Mouse (Mus musculus): ENCODE measurements around the gene Pdap1. TPM values are rescaled to one million over a fixed set of nuclear protein-coding genes. Genes with fewer than 3 reads are reported as not detected.
"Not testable (repeated sequence)": the region's sequence is repeated elsewhere in the genome, so short reads cannot be mapped to it uniquely, and the experiment has no call there.

Gene Pdap1
- polyA plus RNA-seq, 1 experiment from 2014 or later, result 115 TPM

- no peaks in the 10 kb centered on the region for H3K27me3 ChIP-seq (replicated peaks)
- no peak overlapping the region for H3K27ac ChIP-seq (replicated peaks)
- H3K9ac ChIP-seq (replicated peaks), result no peak overlapping the region
- peaks cover 95% of the 10 kb centered on the region for H3K36me3 ChIP-seq
- no peak overlapping the region for H3K4me2 ChIP-seq
- no peaks in the 10 kb centered on the region for H3K9me3 ChIP-seq (replicated peaks)
- no peaks in the 10 kb centered on the region for H3K4me1 ChIP-seq
- H3K4me3 ChIP-seq (replicated peaks), result no peak overlapping the region
- 87% methylated on average over 4 of the region's 4 CpGs for WGBS
- ATAC-seq (ENCODE audit: low FRiP score), result no peak
Measured at GRCm38 (mm10) chr5:145102706-145103105, 37.3 kb downstream of the Pdap1 start.

- not testable (repeated sequence) for H3K4me1 ChIP-seq; H3K4me2 ChIP-seq; H3K27me3 ChIP-seq (replicated peaks); H3K27ac ChIP-seq (replicated peaks); ATAC-seq (ENCODE audit: low FRiP score); H3K9me3 ChIP-seq (replicated peaks); H3K9ac ChIP-seq (replicated peaks); H3K4me3 ChIP-seq (replicated peaks)
- H3K36me3 ChIP-seq, result peaks cover 96% of the 10 kb centered on the region
- WGBS, result 98% methylated on average over 11 of the region's 11 CpGs
Measured at GRCm38 (mm10) chr5:145101451-145101850, 38.6 kb downstream of the Pdap1 start.

GRCm38 (mm10) chr5:145100960-145101359 lies 39.1 kb downstream of the Pdap1 start:
- Histone ChIP-seq H3K27me3 (replicated peaks) (no peaks in the 10 kb centered on the region), H3K9ac (replicated peaks) (no peak overlapping the region), H3K4me3 (replicated peaks) (no peak overlapping the region), H3K27ac (replicated peaks) (no peak overlapping the region), H3K9me3 (replicated peaks) (no peaks in the 10 kb centered on the region), H3K36me3 (peaks cover 96% of the 10 kb centered on the region), H3K4me2 (no peak overlapping the region), H3K4me1 (no peaks in the 10 kb centered on the region)
- ATAC-seq (ENCODE audit: low FRiP score), result no peak
- 96% methylated on average over 9 of the region's 9 CpGs for WGBS

DNA sequence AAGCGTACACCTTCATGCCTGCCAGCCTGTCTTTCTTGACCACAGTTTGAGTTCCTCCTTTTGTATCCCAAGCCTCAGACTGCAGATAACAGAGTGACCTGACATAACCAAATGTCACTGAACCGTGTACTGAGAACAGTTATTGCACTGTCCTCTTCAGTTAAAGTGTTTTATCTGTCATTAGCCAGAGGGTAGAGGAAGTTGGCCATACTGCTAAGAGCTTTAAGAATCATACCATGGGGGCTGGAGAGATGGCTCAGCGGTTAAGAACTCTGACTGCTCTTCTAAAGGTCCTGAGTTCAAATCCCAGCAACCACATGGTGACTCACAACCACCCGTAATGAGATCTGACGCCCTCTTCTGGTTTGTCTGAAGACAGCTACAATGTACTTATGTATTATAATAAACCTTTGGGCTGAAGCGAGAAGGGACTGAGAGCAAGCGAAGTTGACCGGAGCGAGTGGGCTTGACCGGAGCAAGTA lies 41.7 kb downstream of the Pdap1 start:
- no peaks in the 10 kb centered on the region for H3K9me3 ChIP-seq (replicated peaks)
- H3K36me3 ChIP-seq, result peaks cover 92% of the 10 kb centered on the region
- no peaks in the 10 kb centered on the region for H3K27me3 ChIP-seq (replicated peaks)
- no peaks in the 10 kb centered on the region for H3K4me1 ChIP-seq
- ATAC-seq (ENCODE audit: low FRiP score), result no peak
- no peak overlapping the region for H3K27ac ChIP-seq (replicated peaks)
- 93% methylated on average over 10 of the region's 10 CpGs for WGBS
- H3K9ac ChIP-seq (replicated peaks), result no peak overlapping the region
- H3K4me3 ChIP-seq (replicated peaks), result no peak overlapping the region
- H3K4me2 ChIP-seq, result no peak overlapping the region

DNA sequence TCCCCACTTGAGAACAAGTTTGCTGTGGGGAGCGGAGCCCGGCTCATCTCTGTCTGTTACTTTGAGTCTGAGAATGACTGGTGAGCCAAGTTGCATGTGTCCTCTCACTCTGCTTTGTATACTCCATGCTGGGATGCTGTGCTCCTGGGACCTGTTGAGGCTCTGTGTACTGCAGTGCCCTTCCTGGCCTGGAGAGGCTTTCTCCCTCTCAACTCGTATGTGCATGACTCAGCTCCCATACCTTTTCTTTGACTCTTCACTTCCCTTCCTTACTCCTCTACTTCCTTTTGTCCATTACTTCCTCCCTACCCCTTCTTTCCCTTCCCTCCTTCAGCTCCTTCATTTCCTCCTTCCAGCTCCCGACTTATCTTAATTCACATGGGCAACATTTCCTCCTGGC lies 43.8 kb downstream of the Pdap1 start:
- Histone ChIP-seq H3K27ac (replicated peaks) (no peak overlapping the region), H3K27me3 (replicated peaks) (no peaks in the 10 kb centered on the region), H3K9ac (replicated peaks) (no peak overlapping the region), H3K36me3 (peaks cover 93% of the 10 kb centered on the region), H3K4me3 (replicated peaks) (no peak overlapping the region), H3K9me3 (replicated peaks) (no peaks in the 10 kb centered on the region), H3K4me2 (no peak overlapping the region), H3K4me1 (no peaks in the 10 kb centered on the region)
- WGBS, result 88% methylated on average over 4 of the region's 4 CpGs
- ATAC-seq (ENCODE audit: low FRiP score), result no peak

DNA sequence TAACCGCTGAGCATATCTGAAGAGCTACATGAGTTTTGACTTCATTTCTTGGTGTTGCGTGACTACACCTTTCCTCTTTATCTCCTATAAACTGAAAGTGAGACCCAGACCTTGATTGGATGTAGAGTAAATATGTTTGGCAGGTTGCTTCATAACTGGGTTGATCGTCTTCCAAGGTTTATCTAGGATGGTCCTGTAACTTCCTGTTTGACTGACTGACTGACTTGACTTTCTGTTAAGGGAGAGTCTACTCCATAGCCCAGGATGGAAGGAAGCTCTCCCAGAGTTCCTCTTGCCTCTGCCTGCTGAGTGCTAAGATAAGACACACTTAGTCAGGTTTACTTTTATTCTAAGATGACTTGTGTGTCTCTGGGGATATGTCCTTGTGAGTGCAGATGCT lies 50.2 kb downstream of the Pdap1 start:
- H3K4me3 ChIP-seq (replicated peaks), result no peak overlapping the region
- H3K4me2 ChIP-seq, result no peak overlapping the region
- no peaks in the 10 kb centered on the region for H3K27me3 ChIP-seq (replicated peaks)
- H3K4me1 ChIP-seq, result peaks cover 21% of the 10 kb centered on the region
- 93% methylated on average over 3 of the region's 3 CpGs for WGBS
- no peak overlapping the region for H3K27ac ChIP-seq (replicated peaks)
- H3K9me3 ChIP-seq (replicated peaks), result no peaks in the 10 kb centered on the region
- no peak for ATAC-seq (ENCODE audit: low FRiP score)
- peaks cover 36% of the 10 kb centered on the region for H3K36me3 ChIP-seq
- H3K9ac ChIP-seq (replicated peaks), result no peak overlapping the region

- peaks cover 28% of the 10 kb centered on the region for H3K4me1 ChIP-seq
- 98% methylated on average over 2 of the region's 2 CpGs for WGBS
- no peak overlapping the region for H3K27ac ChIP-seq (replicated peaks)
- H3K4me2 ChIP-seq, result no peak overlapping the region
- ATAC-seq (ENCODE audit: low FRiP score), result no peak
- no peak overlapping the region for H3K9ac ChIP-seq (replicated peaks)
- H3K27me3 ChIP-seq (replicated peaks), result no peaks in the 10 kb centered on the region
- H3K4me3 ChIP-seq (replicated peaks), result no peak overlapping the region
- H3K36me3 ChIP-seq, result peaks cover 23% of the 10 kb centered on the region
- H3K9me3 ChIP-seq (replicated peaks), result no peaks in the 10 kb centered on the region
Measured at GRCm38 (mm10) chr5:145088186-145088585, 51.9 kb downstream of the Pdap1 start.

- WGBS, result 78% methylated on average over 2 of the region's 2 CpGs
- H3K27me3 ChIP-seq (replicated peaks), result no peaks in the 10 kb centered on the region
- no peak for ATAC-seq (ENCODE audit: low FRiP score)
- H3K9ac ChIP-seq (replicated peaks), result peak overlapping the region; percentile 99
- peak overlapping the region; percentile 73 for H3K4me2 ChIP-seq
- H3K9me3 ChIP-seq (replicated peaks), result no peaks in the 10 kb centered on the region
- no peak overlapping the region for H3K27ac ChIP-seq (replicated peaks)
- peaks cover 24% of the 10 kb centered on the region for H3K4me1 ChIP-seq
- H3K4me3 ChIP-seq (replicated peaks), result peak overlapping the region; percentile 93
- H3K36me3 ChIP-seq, result 0 out of 2 replicates have a peak, but pooled peaks cover 3% of the 10 kb centered on the region
Measured at GRCm38 (mm10) chr5:145084822-145085221, 55.2 kb downstream of the Pdap1 start.

GRCm38 (mm10) chr5:145083632-145084451 lies 56.2 kb downstream of the Pdap1 start, which contains the start of the genes Arpc1a and Kpna7:
Arpc1a (plus strand) TSS chr5:145083830.
Kpna7 (minus strand) TSS chr5:145084030.
- Histone ChIP-seq H3K9me3 (replicated peaks) (no peaks in the 10 kb centered on the region), H3K4me1 (peaks cover 18% of the 10 kb centered on the region), H3K4me3 (replicated peaks) (peak within 1 kb of the TSS; percentile 93), H3K4me2 (peak within 1 kb of the TSS; percentile 73), H3K27me3 (replicated peaks) (no peaks in the 10 kb centered on the region), H3K36me3 (0 out of 2 replicates have a peak, but pooled peaks cover 3% of the 10 kb centered on the region), H3K27ac (replicated peaks) (peak within 1 kb of the TSS; percentile 87), H3K9ac (replicated peaks) (peak within 1 kb of the TSS; percentile 99)
- peak; percentile 93 for ATAC-seq (ENCODE audit: low FRiP score)
- under 1% methylated on average over 54 of the region's 54 CpGs for WGBS

GRCm38 (mm10) chr5:145083201-145083600 lies 56.8 kb downstream of the Pdap1 start:
- WGBS, result 51% methylated on average over 6 of the region's 6 CpGs

DNA sequence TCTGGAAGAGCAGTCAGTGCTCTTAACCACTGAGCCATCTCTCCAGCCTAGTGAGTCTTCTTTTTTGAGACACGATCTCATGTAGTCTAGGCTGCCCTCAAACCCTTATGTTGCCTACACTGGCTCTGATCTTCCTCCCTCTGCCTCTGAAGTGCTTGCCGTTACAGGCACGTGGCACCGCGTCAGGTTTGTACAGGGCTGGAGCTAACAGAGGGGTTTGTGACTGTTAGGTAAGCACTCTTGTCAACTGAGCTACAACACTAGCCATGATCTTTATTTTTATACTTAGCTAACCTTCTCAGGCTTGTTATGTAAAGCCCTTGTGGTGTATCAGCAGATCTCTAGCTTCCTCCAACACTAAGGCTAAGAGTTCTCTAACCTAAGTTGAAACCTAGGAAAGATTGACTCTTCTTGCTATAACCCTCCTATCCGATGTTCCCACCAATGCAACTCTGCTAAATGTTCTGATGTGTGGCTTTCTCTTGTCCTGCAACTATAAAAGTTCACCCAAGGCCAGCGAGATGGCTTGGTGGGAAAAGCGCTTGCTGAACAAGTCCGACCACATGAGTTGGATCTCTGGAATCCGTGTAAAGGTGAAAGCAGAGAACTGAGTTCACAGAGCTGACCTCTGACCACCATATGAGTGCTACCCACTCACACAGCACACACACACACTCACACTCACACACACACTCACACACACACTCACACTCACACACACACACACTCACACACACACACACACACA lies 58.0 kb downstream of the Pdap1 start:
- WGBS, result 89% methylated on average over 10 of the region's 10 CpGs
- H3K27ac ChIP-seq (replicated peaks), result no peak overlapping the region
- peaks cover 18% of the 10 kb centered on the region for H3K4me1 ChIP-seq
- H3K9me3 ChIP-seq (replicated peaks), result no peaks in the 10 kb centered on the region
- no peak for ATAC-seq (ENCODE audit: low FRiP score)
- no peak overlapping the region for H3K4me2 ChIP-seq
- no peaks in the 10 kb centered on the region for H3K27me3 ChIP-seq (replicated peaks)
- 0 out of 2 replicates have a peak, but pooled peaks cover 3% of the 10 kb centered on the region for H3K36me3 ChIP-seq
- no peak overlapping the region for H3K4me3 ChIP-seq (replicated peaks)
- H3K9ac ChIP-seq (replicated peaks), result no peak overlapping the region

More at GRCm38 (mm10) chr5:145083201-145083600, 56.8 kb downstream of the Pdap1 start:
- Histone ChIP-seq H3K4me1 (peaks cover 18% of the 10 kb centered on the region), H3K27ac (replicated peaks) (peak overlapping the region; percentile 87), H3K4me2 (peak overlapping the region; percentile 73), H3K4me3 (replicated peaks) (peak overlapping the region; percentile 93), H3K9ac (replicated peaks) (peak overlapping the region; percentile 99)
- not testable (repeated sequence) for H3K36me3 ChIP-seq; H3K27me3 ChIP-seq (replicated peaks); H3K9me3 ChIP-seq (replicated peaks)
- peak; percentile 18 for ATAC-seq (ENCODE audit: low FRiP score)
